Mouse (Mus musculus): Measurements from ENCODE around the gene Zdhhc24. TPM values are rescaled to one million over a fixed set of nuclear protein-coding genes. Genes with fewer than 3 reads are reported as not detected.

Gene Zdhhc24
- total RNA-seq (2021), result 1 to 10 TPM; 4.3 to 4.6 TPM
- long read RNA-seq, experiment 1, partial matches to known transcripts, result 0 of 3 reads
- long read RNA-seq, experiment 1, other reads (novel, unspliced or antisense), result 0 of 3 reads
- long read RNA-seq, experiment 2, partial matches to known transcripts, result 0 of 3 reads
- long read RNA-seq, experiment 2, other reads (novel, unspliced or antisense), result 0 of 3 reads

GRCm38 (mm10) chr19:4878405-4879323, at the start of gene Zdhhc24:
TSS of gene Zdhhc24 (plus strand) at chr19:4878668.
- DNase-seq, result peak; percentile 96
- intact Hi-C loops (cut with DNase I), result no loop called here

- peak; percentile 62 to 84 for DNase-seq
- intact Hi-C loops (cut with DNase I), result no loop called here
Observed at GRCm38 (mm10) chr19:4829156-4829555, 49.3 kb upstream of the Zdhhc24 start.

- intact Hi-C loops (cut with DNase I), result no loop called here
Observed at GRCm38 (mm10) chr19:4833977-4834376, 44.5 kb upstream of the Zdhhc24 start.

GRCm38 (mm10) chr19:4836096-4836495, 42.4 kb upstream of the Zdhhc24 start:
- DNase-seq, result no peak
- intact Hi-C loops (cut with DNase I), result no loop called here

More at GRCm38 (mm10) chr19:4833977-4834376, 44.5 kb upstream of the Zdhhc24 start:
- no peak for DNase-seq

GRCm38 (mm10) chr19:4837049-4837448, 41.4 kb upstream of the Zdhhc24 start:
- intact Hi-C loops (cut with DNase I), result no loop called here
- no peak for DNase-seq

- no peak for DNase-seq
- intact Hi-C loops (cut with DNase I), result loop anchor here (2.0 kb wide), 1 partner anchor 26 kb away; no protein-coding TSS in a partner anchor
Observed at GRCm38 (mm10) chr19:4838526-4839140, 39.8 kb upstream of the Zdhhc24 start.

- intact Hi-C loops (cut with DNase I), result loop anchor here (2.0 kb wide), 1 partner anchor 26 kb away; no protein-coding TSS in a partner anchor
Observed at GRCm38 (mm10) chr19:4839149-4839548, 39.3 kb upstream of the Zdhhc24 start, which contains the start of the genes Ccs and Ccdc87. TSS of gene Ccs (minus strand) at chr19:4839332. TSS of gene Ccdc87 (plus strand) at chr19:4839366.

GRCm38 (mm10) chr19:4840848-4841247, 37.6 kb upstream of the Zdhhc24 start:
- intact Hi-C loops (cut with DNase I), result no loop called here

More at GRCm38 (mm10) chr19:4839149-4839548, 39.3 kb upstream of the Zdhhc24 start, which contains the start of the genes Ccs and Ccdc87:
- DNase-seq, result peak; percentile 97 to 98

GRCm38 (mm10) chr19:4842611-4843010, 35.9 kb upstream of the Zdhhc24 start:
- DNase-seq, result no peak

More at GRCm38 (mm10) chr19:4840848-4841247, 37.6 kb upstream of the Zdhhc24 start:
- DNase-seq, result no peak

GRCm38 (mm10) chr19:4845846-4846245, 32.6 kb upstream of the Zdhhc24 start:
- intact Hi-C loops (cut with DNase I), result no loop called here
- DNase-seq, result no peak

More at GRCm38 (mm10) chr19:4842611-4843010, 35.9 kb upstream of the Zdhhc24 start:
- intact Hi-C loops (cut with DNase I), result no loop called here

GRCm38 (mm10) chr19:4847490-4847889, 31.0 kb upstream of the Zdhhc24 start:
- peak; percentile 19 to 30 for DNase-seq
- intact Hi-C loops (cut with DNase I), result loop anchor here (1.0 kb wide), 1 partner anchor 92 kb away; no protein-coding TSS in a partner anchor

GRCm38 (mm10) chr19:4849800-4850199, 28.7 kb upstream of the Zdhhc24 start:
- intact Hi-C loops (cut with DNase I), result loop anchor here (5.0 kb wide), 1 partner anchor 222 kb away; the partner anchor contains the start of gene Rce1
- DNase-seq, result no peak

- intact Hi-C loops (cut with DNase I), result loop anchor here (5.0 kb wide), 1 partner anchor 223 kb away; the partner anchor contains the start of gene Rce1
- DNase-seq, result no peak
Observed at GRCm38 (mm10) chr19:4850281-4850680, 28.2 kb upstream of the Zdhhc24 start.

GRCm38 (mm10) chr19:4854552-4855469, 23.7 kb upstream of the Zdhhc24 start, which contains the start of gene Ctsf:
TSS of gene Ctsf (plus strand) at chr19:4855130.
- peak; percentile 89 to 90 for DNase-seq
- intact Hi-C loops (cut with DNase I), result loop anchor here (5.0 kb wide), 1 partner anchor 228 kb away; the partner anchor contains the start of gene Rce1

GRCm38 (mm10) chr19:4855470-4855820, 23.0 kb upstream of the Zdhhc24 start:
- intact Hi-C loops (cut with DNase I), result no loop called here
- no peak for DNase-seq

- DNase-seq, result no peak
- intact Hi-C loops (cut with DNase I), result no loop called here
Observed at GRCm38 (mm10) chr19:4855951-4856350, 22.5 kb upstream of the Zdhhc24 start.

GRCm38 (mm10) chr19:4859081-4859480, 19.4 kb upstream of the Zdhhc24 start:
- intact Hi-C loops (cut with DNase I), result no loop called here

GRCm38 (mm10) chr19:4863048-4863447, 15.4 kb upstream of the Zdhhc24 start:
- no peak for DNase-seq
- intact Hi-C loops (cut with DNase I), result no loop called here

More at GRCm38 (mm10) chr19:4859081-4859480, 19.4 kb upstream of the Zdhhc24 start:
- DNase-seq, result no peak

GRCm38 (mm10) chr19:4865147-4865546, 13.3 kb upstream of the Zdhhc24 start:
- intact Hi-C loops (cut with DNase I), result no loop called here
- DNase-seq, result peak; percentile 22 to 37
